Mouse (Mus musculus) CD4-positive, CD25-positive, alpha-beta regulatory T cell, adult 4 months (primary cell): Measurements from ENCODE around the gene Plekhm3. TPM values are rescaled to one million over a fixed set of nuclear protein-coding genes. Genes with fewer than 3 reads are reported as not detected.
"Not testable (repeated sequence)": the region's sequence is repeated elsewhere in the genome, so short reads cannot be mapped to it uniquely, and the experiment has no call there.

Experiments used
- ATAC-seq: one replicate; pipeline ENCODE4 v1.8.0; 2017
- polyA plus RNA-seq, 2 experiments: library from polyadenylated mRNA; unstranded; fragments of 100-300 nt; shearing (Covaris generic); gene quantifications; one replicate each; pipeline ENCODE4 v1.2.1; 2017

The Plekhm3 gene
- polyA plus RNA-seq, result 10 to 100 TPM in 1 of 2 experiments, 1 to 10 TPM in 1; 7.8 to 11.2 TPM

GRCm38 (mm10) chr1:64956479-64956961 is at the start of gene Plekhm3:
Gene Plekhm3, minus strand, starts transcription at chr1:64956824.
- ATAC-seq, result peak; percentile 63

- ATAC-seq, result no peak
These were observed 49.0 kb upstream of the Plekhm3 start for GRCm38 (mm10) chr1:65005575-65005974.

- ATAC-seq, result no peak
These were observed 47.9 kb upstream of the Plekhm3 start for GRCm38 (mm10) chr1:65004526-65004925.

- ATAC-seq, result no peak
These were observed 36.6 kb upstream of the Plekhm3 start for GRCm38 (mm10) chr1:64993206-64993605.

- no peak for ATAC-seq
These were observed 31.6 kb upstream of the Plekhm3 start for GRCm38 (mm10) chr1:64988176-64988575.

- peak; percentile 66 for ATAC-seq
These were observed 29.5 kb upstream of the Plekhm3 start for GRCm38 (mm10) chr1:64986120-64986519.

GRCm38 (mm10) chr1:64983247-64983646 is 26.6 kb upstream of the Plekhm3 start:
- no peak for ATAC-seq

GRCm38 (mm10) chr1:64978321-64978799 is 21.7 kb upstream of the Plekhm3 start:
- ATAC-seq, result no peak

GRCm38 (mm10) chr1:64975346-64975745 is 18.7 kb upstream of the Plekhm3 start:
- no peak for ATAC-seq

- ATAC-seq, result peak; percentile 96
These were observed 14.1 kb upstream of the Plekhm3 start for GRCm38 (mm10) chr1:64970685-64971084.

GRCm38 (mm10) chr1:64957021-64957489 is 431 bp upstream of the Plekhm3 start:
- ATAC-seq, result peak; percentile 80

GRCm38 (mm10) chr1:64954786-64955185 is 1.8 kb downstream of the Plekhm3 start:
- ATAC-seq, result not testable (repeated sequence)

GRCm38 (mm10) chr1:64950271-64950670 is 6.4 kb downstream of the Plekhm3 start:
- no peak for ATAC-seq

- no peak for ATAC-seq
These were observed 7.2 kb downstream of the Plekhm3 start for GRCm38 (mm10) chr1:64949377-64949776.

- no peak for ATAC-seq
These were observed 10.5 kb downstream of the Plekhm3 start for GRCm38 (mm10) chr1:64946106-64946505.

GRCm38 (mm10) chr1:64945214-64945785 is 11.3 kb downstream of the Plekhm3 start:
- ATAC-seq, result no peak

- no peak for ATAC-seq
These were observed 11.9 kb downstream of the Plekhm3 start for GRCm38 (mm10) chr1:64944746-64945145.

- ATAC-seq, result no peak
These were observed 14.4 kb downstream of the Plekhm3 start for GRCm38 (mm10) chr1:64942006-64942755.

- no peak for ATAC-seq
These were observed 17.7 kb downstream of the Plekhm3 start for GRCm38 (mm10) chr1:64938907-64939306.

- ATAC-seq, result no peak
These were observed 18.9 kb downstream of the Plekhm3 start for GRCm38 (mm10) chr1:64937692-64938091.

- no peak for ATAC-seq
These were observed 23.7 kb downstream of the Plekhm3 start for GRCm38 (mm10) chr1:64932921-64933320.

- ATAC-seq, result no peak
These were observed 26.5 kb downstream of the Plekhm3 start for GRCm38 (mm10) chr1:64930124-64930523.

- ATAC-seq, result no peak
These were observed 27.0 kb downstream of the Plekhm3 start for GRCm38 (mm10) chr1:64929673-64930072.

GRCm38 (mm10) chr1:64928542-64928941 is 28.1 kb downstream of the Plekhm3 start:
- ATAC-seq, result no peak
